Mouse (Mus musculus): ENCODE measurements around the gene Ifngr2. TPM values are rescaled to one million over a fixed set of nuclear protein-coding genes. Genes with fewer than 3 reads are reported as not detected.

Gene Ifngr2
- total RNA-seq, 2 experiments from 2014 or later = 31.3 to 41.2 TPM

DNA sequence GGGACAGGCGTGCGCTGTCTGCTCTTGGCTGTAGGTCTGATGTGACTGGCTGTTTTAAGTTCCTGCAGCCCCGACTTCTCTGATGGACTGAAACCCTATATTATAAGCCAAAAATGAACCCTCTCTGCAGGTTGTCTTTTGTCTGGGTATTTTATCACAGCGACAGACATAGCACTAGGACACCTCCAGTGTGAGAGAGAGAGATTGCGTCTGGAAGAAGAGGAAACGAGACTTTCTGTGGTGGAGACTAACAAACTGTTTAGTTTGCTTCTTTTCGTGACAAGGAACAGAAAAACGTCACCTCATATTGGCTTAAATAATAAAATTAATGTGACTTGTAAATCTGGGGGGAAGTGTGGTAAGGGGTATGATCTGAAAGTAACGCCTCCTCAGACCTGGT, 54.8 kb downstream of the Ifngr2 start:
- DNase-seq (ENCODE audit: low spot score in 2 of 2) = no peak

DNA sequence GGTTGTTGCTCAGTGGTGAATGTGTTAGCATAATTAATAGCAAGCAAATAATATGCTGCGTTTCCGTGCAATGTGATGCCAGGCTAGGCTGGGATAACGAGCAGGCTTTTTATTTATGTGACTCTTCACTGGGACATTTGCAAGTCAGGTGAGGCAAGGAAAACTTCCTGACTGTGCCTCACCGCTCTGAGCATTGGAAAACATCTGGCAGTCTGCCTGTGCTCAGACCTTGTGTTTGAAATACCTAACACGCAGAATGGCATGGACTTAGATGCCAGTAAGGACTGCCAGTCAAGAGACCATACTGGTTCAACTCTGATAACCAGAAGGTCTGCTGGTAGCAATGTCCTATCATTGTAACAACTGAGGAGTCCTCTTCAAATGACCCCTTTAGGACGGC, 58.3 kb downstream of the Ifngr2 start:
- DNase-seq (ENCODE audit: low spot score in 2 of 2) = no peak

DNA sequence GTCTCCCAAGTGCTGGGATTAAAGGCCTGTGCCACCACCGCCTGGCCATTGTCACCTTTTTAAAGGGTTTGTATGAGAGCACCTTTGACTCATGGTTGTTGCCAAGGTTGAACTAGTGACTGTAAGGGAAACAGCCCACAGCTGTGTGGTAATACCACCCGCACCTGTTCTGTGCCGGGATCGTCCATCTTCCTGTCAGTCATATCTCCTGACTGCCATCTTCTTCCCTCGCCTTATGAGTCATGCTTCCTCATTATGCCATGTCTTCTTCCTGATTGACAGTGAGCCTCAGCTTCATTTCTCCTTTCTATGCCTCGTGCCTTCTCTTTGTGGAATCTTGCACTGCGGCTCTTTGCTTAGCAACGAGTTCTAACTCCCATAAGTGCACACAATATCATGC, 60.1 kb downstream of the Ifngr2 start:
- DNase-seq (ENCODE audit: low spot score in 2 of 2) = no peak

DNA sequence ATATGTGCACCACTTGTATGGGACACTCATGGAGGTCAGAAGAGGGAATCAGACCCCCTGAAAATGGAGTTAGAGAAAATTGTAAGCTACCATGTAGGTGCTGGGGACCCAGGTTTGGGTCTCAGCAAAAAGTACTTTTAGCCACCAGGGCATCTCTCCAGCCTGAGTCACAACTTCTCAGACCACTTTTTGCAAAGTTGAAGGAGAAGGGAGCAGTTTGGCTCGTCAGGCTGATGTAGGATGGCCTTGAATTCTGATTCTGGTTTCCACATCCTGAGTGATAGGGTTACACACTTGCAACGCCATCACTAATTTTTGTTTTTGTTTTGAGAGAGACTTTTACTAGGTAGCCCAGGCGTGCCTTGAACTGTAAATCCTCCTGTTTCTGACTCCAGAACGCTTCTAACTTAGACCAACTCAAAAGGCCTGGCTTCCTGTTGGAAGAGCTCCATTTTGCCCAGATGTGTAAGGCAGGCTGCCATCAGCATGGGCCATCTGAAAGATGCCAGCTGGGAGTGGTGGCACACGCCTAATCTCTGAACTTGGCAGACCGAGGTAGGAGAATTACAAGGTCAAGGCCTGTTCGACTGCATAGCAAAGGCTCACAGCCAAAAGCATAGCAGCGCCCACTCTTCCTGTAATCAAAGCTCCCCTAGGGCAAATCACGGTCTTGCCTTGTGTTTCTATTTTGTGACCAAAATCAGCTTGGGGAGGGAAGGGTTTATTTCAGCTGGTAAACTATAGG, 62.8 kb downstream of the Ifngr2 start:
- no peak for DNase-seq (ENCODE audit: low spot score in 2 of 2)

DNA sequence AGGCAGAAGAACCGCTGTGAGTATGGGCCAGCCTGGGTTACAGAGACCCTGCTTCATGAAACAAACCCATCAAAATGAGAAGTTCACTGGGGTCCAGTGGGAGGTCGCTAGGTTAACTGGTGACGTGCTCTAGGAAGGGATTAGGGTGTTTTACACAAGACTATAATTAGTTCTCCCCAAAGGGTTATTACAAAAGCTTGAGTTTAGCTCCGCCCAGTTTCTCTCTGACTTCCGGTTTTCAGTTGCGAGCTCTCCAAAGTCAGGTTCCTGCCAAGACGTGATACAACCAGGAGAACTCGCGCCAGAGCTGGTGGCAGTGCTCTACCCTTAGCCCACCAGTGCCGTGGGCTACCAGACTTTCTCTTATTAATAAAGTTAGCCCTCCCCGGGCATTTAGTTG, 64.4 kb downstream of the Ifngr2 start:
- no peak for DNase-seq (ENCODE audit: low spot score in 2 of 2)

DNA sequence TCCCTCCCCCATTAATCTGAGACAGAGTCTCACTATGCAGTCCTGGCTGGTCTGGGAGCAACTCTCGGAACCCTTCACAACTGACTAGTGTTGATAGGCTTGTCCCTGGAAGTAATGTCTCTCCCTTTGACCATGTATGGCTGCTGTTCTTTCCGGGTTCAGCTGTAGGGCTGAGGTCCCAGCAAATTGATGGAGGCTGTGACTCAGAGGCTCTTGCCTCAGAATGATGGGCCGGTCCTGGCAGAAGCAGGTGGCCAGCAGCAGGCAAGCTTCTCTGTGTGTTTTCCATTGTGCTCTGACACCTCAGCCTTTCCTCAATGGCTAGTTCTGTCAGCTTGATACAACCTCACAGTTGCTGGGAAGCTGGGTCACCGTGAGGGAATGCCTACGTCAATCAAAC, 65.7 kb downstream of the Ifngr2 start:
- DNase-seq (ENCODE audit: low spot score in 2 of 2) = no peak

DNA sequence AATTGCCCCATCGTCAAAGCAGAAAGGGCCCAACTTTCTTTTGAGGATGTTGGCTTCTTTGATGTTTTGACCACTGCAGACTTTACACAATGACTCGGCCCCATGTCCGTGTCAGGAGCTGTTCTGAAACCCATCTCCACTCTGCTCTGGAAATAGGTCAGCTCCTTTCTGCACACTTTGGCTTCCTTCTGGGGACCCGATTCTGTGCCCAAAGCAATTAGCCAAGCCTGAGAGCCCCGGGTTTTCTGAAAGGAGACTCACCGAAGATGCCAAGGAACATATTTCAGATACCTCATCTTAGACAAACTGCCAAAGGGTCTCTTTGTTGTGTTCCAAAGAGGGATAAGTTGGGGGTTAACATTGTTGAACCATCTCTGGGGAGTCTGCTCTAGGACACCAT, 67.7 kb downstream of the Ifngr2 start:
- no peak for DNase-seq (ENCODE audit: low spot score in 2 of 2)

Small RNA genes within 50 kb of the gene (microRNA-seq; reads per million reads assigned to microRNA genes)
- 0 reads per million in 2 experiments for gene Mir6367

Other genes with a start within 250 kb of the Ifngr2 start
- gene Ifnar2, start 174.3 kb upstream of the Ifngr2 start, total RNA-seq (2021) = 10 to 100 TPM; 21.0 to 23.7 TPM
- not detected for gene Gm21970, start 155.4 kb upstream of the Ifngr2 start, total RNA-seq (2021)
- 1 to 10 TPM; 9.8 to 9.9 TPM for gene Il10rb, start 140.9 kb upstream of the Ifngr2 start, total RNA-seq (2021)
- 10 to 100 TPM; 41.7 to 53.2 TPM for gene Ifnar1, start 61.8 kb upstream of the Ifngr2 start, total RNA-seq (2021)
- gene Tmem50b, start 50.7 kb downstream of the Ifngr2 start, total RNA-seq (2021) = 10 to 100 TPM; 87.7 to 92.8 TPM
- gene Dnajc28, start 72.0 kb downstream of the Ifngr2 start, total RNA-seq (2021) = 1 to 10 TPM; 8.3 to 8.6 TPM
- 10 to 100 TPM; 53.0 TPM for gene Gart, start 99.9 kb downstream of the Ifngr2 start, total RNA-seq (2021)
- 100 to 1,000 TPM; 202 to 210 TPM for gene Son, start 100.4 kb downstream of the Ifngr2 start, total RNA-seq (2021)
- 10 to 100 TPM; 20.1 to 20.5 TPM for gene Donson, start 141.7 kb downstream of the Ifngr2 start, total RNA-seq (2021)
- gene Cryzl1, start 181.9 kb downstream of the Ifngr2 start, total RNA-seq (2021) = 100 to 1,000 TPM; 106 to 110 TPM
- 100 to 1,000 TPM; 127 to 135 TPM for gene Itsn1, start 182.2 kb downstream of the Ifngr2 start, total RNA-seq (2021)

All from left cerebral cortex, adult 18-20 months (tissue).